Mouse (Mus musculus) G1E (cell line): ENCODE data around the gene Lrrc10.

ENCODE experiments used
- CTCF ChIP-seq: IDR thresholded peaks from 2 replicates; pipeline ENCODE4 v1.5.1; 2012; ENCODE audit warnings: low read depth, low read length, inconsistent platforms, mixed read lengths
- GATA1 ChIP-seq: IDR thresholded peaks from 2 replicates; pipeline ENCODE4 v1.6.1; 2012; ENCODE audit warnings: borderline replicate concordance, low read length, inconsistent platforms, mixed read lengths
- GATA2 ChIP-seq: IDR thresholded peaks from 2 replicates; pipeline ENCODE4 v1.6.1; 2012; ENCODE audit warnings: low read depth, low read length, inconsistent platforms, borderline replicate concordance
- POLR2AphosphoS5 ChIP-seq: IDR thresholded peaks from 2 replicates; pipeline ENCODE4 v1.6.1; 2012; ENCODE audit warnings: low read depth, low read length, inconsistent platforms; ENCODE audit not compliant: insufficient replicate concordance
- TAL1 ChIP-seq: conservative IDR thresholded peaks from 2 replicates; pipeline ENCODE4 v1.6.1; 2012; ENCODE audit warnings: low read depth, low read length, inconsistent platforms, mixed read lengths

- TF ChIP-seq CTCF (no peak), GATA1 (no peak), TAL1 (no peak), POLR2AphosphoS5 (no peak), GATA2 (no peak)
Observed at GRCm38 (mm10) chr10:117004695-117005094, 40.4 kb upstream of the Lrrc10 start.
